In genomic region chr1:152956221-152956620, GRCm38 (mm10) we compare ENCODE assay signal across 8 mouse cellular contexts. TPM values are rescaled to one million over a fixed set of nuclear protein-coding genes. Genes with fewer than 3 reads are reported as not detected.
DNase-seq lines count a peak whose midpoint lies in the region; ATAC-seq and TF ChIP-seq lines count a peak whose summit lies in the region.

No protein-coding gene starts in this region.

- peak overlapping the region; percentile 81 for H3K4me2 ChIP-seq in forebrain, postnatal 0 days (ENCODE audit: low read depth)

- H3K4me1 ChIP-seq in cerebellum, adult 2 months (ENCODE audit: control insufficient read depth, insufficient read depth, low read length) = peaks cover 6% of the 10 kb centered on the region; the same call in 1 of the 2 replicates
- H3K4me1 ChIP-seq in forebrain, postnatal 0 days (ENCODE audit: insufficient read depth) = peaks cover 6% of the 10 kb centered on the region; the same call in 1 of the 2 replicates
- H3K4me1 ChIP-seq in hindbrain, embryonic 10.5 days (replicated peaks) = peaks cover 20% of the 10 kb centered on the region

- under 1% methylated on average over 14 of the region's 14 CpGs for WGBS in cerebellum, adult 2 months
- WGBS in forebrain, postnatal 0 days = 4% methylated on average over 14 of the region's 14 CpGs
- 5% methylated on average over 14 of the region's 14 CpGs for WGBS in hindbrain, embryonic 10.5 days

- no peaks in the 10 kb centered on the region for H3K36me3 ChIP-seq in forebrain, postnatal 0 days (ENCODE audit: insufficient read depth)
- no peaks in the 10 kb centered on the region for H3K36me3 ChIP-seq in hindbrain, embryonic 10.5 days

- peak overlapping the region; percentile 76 for H3K9ac ChIP-seq in forebrain, postnatal 0 days

- TF ChIP-seq POLR2A in cerebellum, adult 2 months (IDR thresholded peaks at IDR 0.05; ENCODE audit: borderline replicate concordance, insufficient read depth, low read length) = no peak

- ATAC-seq in forebrain, postnatal 0 days = no peak
- peak; percentile 97 for ATAC-seq in megakaryocyte-erythroid progenitor cell, adult 5-6 weeks (replicated peaks; ENCODE audit: low FRiP score, low TSS enrichment, poor library complexity, severe bottlenecking)
- no peak for ATAC-seq in activated CD4-positive, CD25-positive, alpha-beta regulatory T cell, adult 4 months

- no peaks in the 10 kb centered on the region for H3K9me3 ChIP-seq in forebrain, postnatal 0 days (ENCODE audit: low read length)
- no peaks in the 10 kb centered on the region for H3K9me3 ChIP-seq in hindbrain, embryonic 10.5 days

- peak; percentile 53 for DNase-seq in NIH3T3 (ENCODE audit: low read depth)
- peak; percentile 77 to 79 for DNase-seq in cerebellum, adult 2 months
- peak; percentile 60 for DNase-seq in forebrain, postnatal 0 days
- DNase-seq in hindbrain, embryonic 10.5 days (ENCODE audit: low spot score) = peak; percentile 79
- peak; percentile 21 to 44 for DNase-seq in layer of hippocampus, postnatal 14 days (ENCODE audit: low spot score in 2 of 2)
- DNase-seq in right cerebral cortex, postnatal 4 days = peak; percentile 54

- no peak for TF ChIP-seq CTCF in cerebellum, adult 2 months (IDR thresholded peaks at IDR 0.05; ENCODE audit: borderline replicate concordance, insufficient read depth, low read depth, low read length)
- TF ChIP-seq CTCF in forebrain, postnatal 0 days (IDR thresholded peaks at IDR 0.05; ENCODE audit: low read depth) = no peak

- H3K27ac ChIP-seq in cerebellum, adult 2 months (ENCODE audit: insufficient read depth, low read length) = peak overlapping the region; percentile 48
- H3K27ac ChIP-seq in forebrain, postnatal 0 days (ENCODE audit: low read depth, low read length) = peak overlapping the region; percentile 94; the same call in 1 of the 2 replicates
- H3K27ac ChIP-seq in hindbrain, embryonic 10.5 days = no peak overlapping the region

- H3K4me3 ChIP-seq in cerebellum, adult 2 months (replicated peaks; ENCODE audit: insufficient read depth, low read depth, low read length) = peak overlapping the region; percentile 93
- peak overlapping the region; percentile 82 for H3K4me3 ChIP-seq in forebrain, postnatal 0 days (ENCODE audit: low read depth, low read length)
- H3K4me3 ChIP-seq in hindbrain, embryonic 10.5 days = peak overlapping the region; percentile 70

- no peaks in the 10 kb centered on the region for H3K27me3 ChIP-seq in cerebellum, adult 2 months (ENCODE audit: control insufficient read depth, insufficient read depth, low read length)
- no peaks in the 10 kb centered on the region; the same call in 1 of the 2 replicates for H3K27me3 ChIP-seq in forebrain, postnatal 0 days (ENCODE audit: insufficient read depth, low read length)
- peaks cover 50% of the 10 kb centered on the region for H3K27me3 ChIP-seq in hindbrain, embryonic 10.5 days (ENCODE audit: insufficient read depth, poor library complexity, severe bottlenecking)

RNA-seq across cellular contexts. Expression of gene Nmnat2, which starts 1.4 kb away (rescaled TPM):
- polyA plus RNA-seq in cerebellum, adult 2 months (2012; rRNA removed) = 120 and 131 TPM in 2 replicates
- 129 and 142 TPM in 2 replicates for total RNA-seq in forebrain, postnatal 0 days (2014; rRNA removed)
- polyA plus RNA-seq in forebrain, postnatal 0 days (2015; fragmentation: Nextera tagmentation; extraction: Ambion mirVana) = 62.0 and 81.8 TPM in 2 replicates
- 13.3 and 20.6 TPM in 2 replicates for polyA plus RNA-seq in hindbrain, embryonic 10.5 days (2016; fragmentation: Nextera tagmentation; extraction: Ambion mirVana)
- 100 to 1,000 TPM; 104 to 109 TPM for total RNA-seq in layer of hippocampus, postnatal 14 days (2021)
- 0.24 and 1.1 TPM in 2 replicates for total RNA-seq in megakaryocyte-erythroid progenitor cell, adult 5-6 weeks (2014; fragmentation: Nextera tagmentation)
- 0.65 and 1.5 TPM in 2 replicates for total RNA-seq in megakaryocyte-erythroid progenitor cell, adult 5-6 weeks (2017)
- 1 to 10 TPM; 1.4 to 2.0 TPM for polyA plus RNA-seq in activated CD4-positive, CD25-positive, alpha-beta regulatory T cell, adult 4 months (2017; shearing (Covaris generic))

RNA-seq across cellular contexts. Expression of gene Smg7, which starts 53.8 kb away (rescaled TPM):
- polyA plus RNA-seq in cerebellum, adult 2 months (2012; rRNA removed) = 47.3 and 51.8 TPM in 2 replicates
- 46.9 and 67.7 TPM in 2 replicates for total RNA-seq in forebrain, postnatal 0 days (2014; rRNA removed)
- 19.0 and 26.1 TPM in 2 replicates for polyA plus RNA-seq in forebrain, postnatal 0 days (2015; fragmentation: Nextera tagmentation; extraction: Ambion mirVana)
- 34.0 and 38.2 TPM in 2 replicates for polyA plus RNA-seq in hindbrain, embryonic 10.5 days (2016; fragmentation: Nextera tagmentation; extraction: Ambion mirVana)
- 10 to 100 TPM; 78.9 to 80.4 TPM for total RNA-seq in layer of hippocampus, postnatal 14 days (2021)
- total RNA-seq in megakaryocyte-erythroid progenitor cell, adult 5-6 weeks (2014; fragmentation: Nextera tagmentation) = 84.8 and 123 TPM in 2 replicates
- total RNA-seq in megakaryocyte-erythroid progenitor cell, adult 5-6 weeks (2017) = 40.4 and 45.5 TPM in 2 replicates
- polyA plus RNA-seq in activated CD4-positive, CD25-positive, alpha-beta regulatory T cell, adult 4 months (2017; shearing (Covaris generic)) = 10 to 100 TPM; 35.3 to 38.1 TPM
